Comparison of ENCODE assay signal across 8 mouse cellular contexts in genomic region chr10:85872479-85872773, GRCm38 (mm10). TPM values are rescaled to one million over a fixed set of nuclear protein-coding genes. Genes with fewer than 3 reads are reported as not detected.
A peak's percentile ranks its signal among the peaks of the same experiment; 100 is the strongest.
DNase-seq lines count a peak whose midpoint lies in the region; ATAC-seq and TF ChIP-seq lines count a peak whose summit lies in the region.

No protein-coding gene starts in this region.

- TF ChIP-seq CTCF in intestine, postnatal 0 days (IDR thresholded peaks at IDR 0.05; ENCODE audit: low read depth), result no peak

- 0 out of 2 replicates have a peak, but pooled peaks have one; percentile 16 for ATAC-seq in lung, embryonic 15.5 days (ENCODE audit: borderline replicate concordance, extremely low read depth, low FRiP score, low TSS enrichment)
- ATAC-seq in embryonic facial prominence, embryonic 11.5 days (replicated peaks; ENCODE audit: insufficient number of reproducible peaks, low FRiP score, low TSS enrichment, low read depth), result no peak; the same call in 1 of the 2 replicates
- peak; percentile 32; the same call in 1 of the 2 replicates for ATAC-seq in intestine, postnatal 0 days
- ATAC-seq in neural tube, embryonic 13.5 days (ENCODE audit: low read depth), result no peak

- no peaks in the 10 kb centered on the region for H3K9me3 ChIP-seq in lung, embryonic 15.5 days
- H3K9me3 ChIP-seq in embryonic facial prominence, embryonic 11.5 days (replicated peaks; ENCODE audit: control insufficient read depth, low read length), result no peaks in the 10 kb centered on the region
- H3K9me3 ChIP-seq in intestine, postnatal 0 days (ENCODE audit: control insufficient read depth), result no peaks in the 10 kb centered on the region
- H3K9me3 ChIP-seq in neural tube, embryonic 13.5 days, result no peaks in the 10 kb centered on the region

- peak overlapping the region; percentile 86 for H3K9ac ChIP-seq in lung, embryonic 15.5 days
- H3K9ac ChIP-seq in embryonic facial prominence, embryonic 11.5 days (replicated peaks; ENCODE audit: low read length), result peak overlapping the region; percentile 90
- H3K9ac ChIP-seq in intestine, postnatal 0 days (ENCODE audit: low read depth, low read length), result peak overlapping the region; percentile 73
- H3K9ac ChIP-seq in neural tube, embryonic 13.5 days, result peak overlapping the region; percentile 88

- WGBS in lung, embryonic 15.5 days, result 2% methylated on average over 5 of the region's 5 CpGs
- 3% methylated on average over 5 of the region's 5 CpGs for WGBS in embryonic facial prominence, embryonic 11.5 days
- WGBS in intestine, postnatal 0 days, result under 1% methylated on average over 5 of the region's 5 CpGs
- WGBS in neural tube, embryonic 13.5 days, result 5% methylated on average over 5 of the region's 5 CpGs

- H3K4me3 ChIP-seq in lung, embryonic 15.5 days, result peak overlapping the region; percentile 96
- H3K4me3 ChIP-seq in embryonic facial prominence, embryonic 11.5 days (ENCODE audit: low read depth, low read length), result peak overlapping the region; percentile 99
- peak overlapping the region; percentile 99 for H3K4me3 ChIP-seq in intestine, postnatal 0 days (ENCODE audit: low read depth, low read length)
- H3K4me3 ChIP-seq in neural tube, embryonic 13.5 days, result peak overlapping the region; percentile 100

- no peak overlapping the region for H3K27ac ChIP-seq in lung, embryonic 15.5 days
- H3K27ac ChIP-seq in embryonic facial prominence, embryonic 11.5 days (replicated peaks; ENCODE audit: low read depth, low read length), result no peak overlapping the region
- no peak overlapping the region for H3K27ac ChIP-seq in intestine, postnatal 0 days (ENCODE audit: low read depth, low read length)
- H3K27ac ChIP-seq in neural tube, embryonic 13.5 days (replicated peaks), result 0 out of 2 replicates have a peak overlapping the region, but pooled peaks have one; percentile 38

- H3K4me1 ChIP-seq in lung, embryonic 15.5 days, result peaks cover 11% of the 10 kb centered on the region
- H3K4me1 ChIP-seq in embryonic facial prominence, embryonic 11.5 days (ENCODE audit: control insufficient read depth, insufficient read depth, low read length), result no peaks in the 10 kb centered on the region
- no peaks in the 10 kb centered on the region for H3K4me1 ChIP-seq in intestine, postnatal 0 days (replicated peaks; ENCODE audit: control insufficient read depth, insufficient read depth, low read length)
- H3K4me1 ChIP-seq in neural tube, embryonic 13.5 days (replicated peaks), result peaks cover 16% of the 10 kb centered on the region

- H3K27me3 ChIP-seq in lung, embryonic 15.5 days, result no peaks in the 10 kb centered on the region
- no peaks in the 10 kb centered on the region for H3K27me3 ChIP-seq in embryonic facial prominence, embryonic 11.5 days (ENCODE audit: control insufficient read depth, insufficient read depth, low read length)
- no peaks in the 10 kb centered on the region for H3K27me3 ChIP-seq in intestine, postnatal 0 days (replicated peaks; ENCODE audit: control insufficient read depth, insufficient read depth, low read length)
- H3K27me3 ChIP-seq in neural tube, embryonic 13.5 days, result no peaks in the 10 kb centered on the region

- peaks cover 27% of the 10 kb centered on the region for H3K36me3 ChIP-seq in lung, embryonic 15.5 days
- H3K36me3 ChIP-seq in embryonic facial prominence, embryonic 11.5 days (replicated peaks; ENCODE audit: control insufficient read depth, insufficient read depth, low read depth, low read length), result peaks cover 5% of the 10 kb centered on the region
- peaks cover 27% of the 10 kb centered on the region; the same call in 1 of the 2 replicates for H3K36me3 ChIP-seq in intestine, postnatal 0 days (ENCODE audit: control insufficient read depth, insufficient read depth)
- peaks cover 34% of the 10 kb centered on the region for H3K36me3 ChIP-seq in neural tube, embryonic 13.5 days

- no peak for DNase-seq in lung, postnatal 36 days
- DNase-seq in embryonic facial prominence, embryonic 11.5 days (ENCODE audit: low spot score), result peak; percentile 1
- DNase-seq in cerebellum, postnatal 36 days, result no peak
- no peak for DNase-seq in Muller cell, postnatal 12 days (ENCODE audit: inconsistent ontology term)
- no peak for DNase-seq in spleen, postnatal 10 days (ENCODE audit: low spot score in 2 of 2)

- H3K4me2 ChIP-seq in lung, embryonic 15.5 days, result peak overlapping the region; percentile 72
- H3K4me2 ChIP-seq in embryonic facial prominence, embryonic 11.5 days (ENCODE audit: low read depth, low read length), result peak overlapping the region; percentile 77
- peak overlapping the region; percentile 86 for H3K4me2 ChIP-seq in intestine, postnatal 0 days (replicated peaks; ENCODE audit: low read depth)
- H3K4me2 ChIP-seq in neural tube, embryonic 13.5 days, result peak overlapping the region; percentile 92

RNA-seq across cellular contexts. Expression of gene Pwp1, which starts 43.1 kb away (rescaled TPM):
- 87.2 and 87.3 TPM in 2 replicates for polyA plus RNA-seq in lung, embryonic 15.5 days (2015; fragmentation: Nextera tagmentation; extraction: Ambion mirVana)
- 110 and 116 TPM in 2 replicates for polyA plus RNA-seq in embryonic facial prominence, embryonic 11.5 days (2014; fragmentation: Nextera tagmentation; extraction: Ambion mirVana)
- polyA plus RNA-seq in intestine, postnatal 0 days (2015; fragmentation: Nextera tagmentation; extraction: Ambion mirVana), result 19.8 and 20.1 TPM in 2 replicates
- polyA plus RNA-seq in neural tube, embryonic 13.5 days (2015; fragmentation: Nextera tagmentation; extraction: Ambion mirVana), result 68.0 and 73.1 TPM in 2 replicates

RNA-seq across cellular contexts. Expression of gene Prdm4, which starts 44.5 kb away (rescaled TPM):
- 13.8 and 14.1 TPM in 2 replicates for polyA plus RNA-seq in lung, embryonic 15.5 days (2015; fragmentation: Nextera tagmentation; extraction: Ambion mirVana)
- polyA plus RNA-seq in embryonic facial prominence, embryonic 11.5 days (2014; fragmentation: Nextera tagmentation; extraction: Ambion mirVana), result 37.3 and 38.1 TPM in 2 replicates
- 7.3 and 8.8 TPM in 2 replicates for polyA plus RNA-seq in intestine, postnatal 0 days (2015; fragmentation: Nextera tagmentation; extraction: Ambion mirVana)
- polyA plus RNA-seq in neural tube, embryonic 13.5 days (2015; fragmentation: Nextera tagmentation; extraction: Ambion mirVana), result 23.9 and 26.7 TPM in 2 replicates

RNA-seq across cellular contexts. Expression of gene Ascl4, which starts 55.1 kb away (rescaled TPM):
- 0.19 and 0.33 TPM in 2 replicates for polyA plus RNA-seq in lung, embryonic 15.5 days (2015; fragmentation: Nextera tagmentation; extraction: Ambion mirVana)
- polyA plus RNA-seq in embryonic facial prominence, embryonic 11.5 days (2014; fragmentation: Nextera tagmentation; extraction: Ambion mirVana), result 0.47 and 0.50 TPM in 2 replicates
- polyA plus RNA-seq in intestine, postnatal 0 days (2015; fragmentation: Nextera tagmentation; extraction: Ambion mirVana), result 0.20 TPM in 1 of 2 replicates, not detected in the other
- polyA plus RNA-seq in neural tube, embryonic 13.5 days (2015; fragmentation: Nextera tagmentation; extraction: Ambion mirVana), result 0.25 TPM in 1 of 2 replicates, not detected in the other

Comparison
In these comparisons a context has a peak if more than half of its experiments do, and no peak if none do; other contexts are left out.
1. ATAC-seq: peak in lung, embryonic 15.5 days (single experiment) and intestine, postnatal 0 days (single experiment); none in embryonic facial prominence, embryonic 11.5 days (single experiment) and neural tube, embryonic 13.5 days (single experiment).
2. Peak in every context shown above with its lines, with median percentiles within 50 percentile points of each other: H3K4me2 ChIP-seq, H3K4me3 ChIP-seq and H3K9ac ChIP-seq.